Comparison of ENCODE assay signal across 9 mouse cellular contexts in genomic region chr10:37483521-37483920, GRCm38 (mm10).
A peak's percentile ranks its signal among the peaks of the same experiment; 100 is the strongest.
DNase-seq lines count a peak whose midpoint lies in the region; ATAC-seq and TF ChIP-seq lines count a peak whose summit lies in the region.
"Had no signal": no experiment of that assay in that cellular context is flagged by ENCODE, and none has a peak within 500 bp of the region (broad histone marks: within the 10 kb centered on the region; RNA-seq: fewer than 3 reads in every experiment).

No protein-coding gene starts in this region.

- no peaks in the 10 kb centered on the region for H3K27me3 ChIP-seq in heart, embryonic 11.5 days (ENCODE audit: control insufficient read depth, insufficient read depth, low read length)
- no peaks in the 10 kb centered on the region for H3K27me3 ChIP-seq in Patski

- no peak overlapping the region for H3K4me2 ChIP-seq in heart, embryonic 11.5 days

- no peak overlapping the region for H3K4me3 ChIP-seq in heart, embryonic 11.5 days (ENCODE audit: low read depth, low read length)

- POLR2A ChIA-PET in Patski (lab: Charles Lee): interaction anchor here (0.5 to 0.7 kb wide), 3 partner anchors 259 to 1399 kb away, joined by 3 to 4 read pairs (median 3); no protein-coding TSS in a partner anchor

- H3K9ac ChIP-seq in heart, embryonic 11.5 days (ENCODE audit: low read depth, low read length): no peak overlapping the region

- ATAC-seq in heart, embryonic 11.5 days (replicated peaks; ENCODE audit: insufficient number of reproducible peaks, low FRiP score, low TSS enrichment): no peak
- ATAC-seq in Patski: peak; percentile 65
- ATAC-seq: intestine, postnatal 0 days had no signal

- WGBS in heart, embryonic 11.5 days (ENCODE audit: insufficient replicate concordance): 38% methylated on average over 4 of the region's 4 CpGs

- in situ Hi-C loops in Patski (cut with MboI; ENCODE audit: low pct_unique_long_range_greater_than_20kb): no loop called here

- H3K4me1 ChIP-seq in heart, embryonic 11.5 days (ENCODE audit: control insufficient read depth, insufficient read depth, low read length): no peaks in the 10 kb centered on the region

- no peak overlapping the region for H3K27ac ChIP-seq in heart, embryonic 11.5 days (ENCODE audit: low read depth, low read length)

- TF ChIP-seq CTCF in Patski (IDR thresholded peaks at IDR 0.05): no peak

- peak; percentile 97 for DNase-seq in heart, adult 11 months
- DNase-seq in Patski (ENCODE audit: low read depth, low spot score): no peak
- peak; percentile 27 for DNase-seq in gastrocnemius, postnatal 25 days
- peak; percentile 16 to 49 for DNase-seq in kidney, postnatal 4 days
- no peak for DNase-seq in frontal cortex, postnatal 14 days (ENCODE audit: low spot score in 2 of 2)
- DNase-seq in right cerebral cortex, postnatal 10 days (ENCODE audit: low spot score in 2 of 2): no peak
- no peak for DNase-seq in layer of hippocampus, postnatal 36 days

- CTCF ChIA-PET in Patski (lab: Charles Lee): interaction anchor here (0.9 kb wide), 1 partner anchor 119 kb away, joined by 3 read pairs; no protein-coding TSS in a partner anchor

- no peaks in the 10 kb centered on the region for H3K36me3 ChIP-seq in heart, embryonic 11.5 days (ENCODE audit: control insufficient read depth, insufficient read depth, low read length)

- no peaks in the 10 kb centered on the region for H3K9me3 ChIP-seq in heart, embryonic 11.5 days (replicated peaks; ENCODE audit: control insufficient read depth, low read length)

Comparison
In these comparisons a context has a peak if more than half of its experiments do, and no peak if none do; other contexts are left out.
1. DNase-seq: peak in heart, adult 11 months (single experiment), gastrocnemius, postnatal 25 days (single experiment) and kidney, postnatal 4 days (2 of 2); none in Patski (single experiment), frontal cortex, postnatal 14 days (0 of 2), right cerebral cortex, postnatal 10 days (0 of 2) and layer of hippocampus, postnatal 36 days (0 of 2).